Mouse (Mus musculus): ENCODE results near the gene Hist1h1t.

Hist1h1t gene

DNA sequence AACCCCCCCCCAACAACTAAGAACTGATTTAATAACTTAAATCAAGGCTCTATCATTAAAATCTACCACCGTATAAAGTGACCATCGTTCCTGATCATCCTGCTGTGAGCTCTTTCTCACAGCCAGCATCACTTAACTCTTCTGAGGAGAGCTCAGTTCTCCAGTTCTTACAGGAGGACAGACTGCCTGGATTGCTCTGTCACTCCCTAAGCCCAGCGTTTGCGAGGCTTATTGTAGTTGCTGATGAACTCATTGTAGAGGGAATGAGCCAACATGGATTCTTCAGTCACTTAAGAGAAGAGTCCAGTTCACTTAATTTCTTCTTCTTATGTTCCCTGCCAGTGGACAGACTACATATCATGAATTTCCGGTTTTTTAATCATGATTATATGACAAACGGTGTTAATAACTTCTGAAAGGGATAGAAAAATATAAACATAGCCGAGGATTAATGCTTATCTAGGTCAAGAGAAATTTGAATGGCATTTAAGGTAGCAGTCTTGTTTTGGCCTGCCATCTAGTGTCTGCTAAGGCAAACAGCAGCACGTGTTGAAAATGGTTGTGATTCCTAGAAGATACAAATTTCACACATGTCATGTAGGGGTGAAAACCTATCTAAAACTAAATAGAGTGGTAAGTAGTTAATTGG, 36.7 kb downstream of the Hist1h1t start:
- DNase-seq (ENCODE audit: low read depth, low spot score), result peak; percentile 46

DNA sequence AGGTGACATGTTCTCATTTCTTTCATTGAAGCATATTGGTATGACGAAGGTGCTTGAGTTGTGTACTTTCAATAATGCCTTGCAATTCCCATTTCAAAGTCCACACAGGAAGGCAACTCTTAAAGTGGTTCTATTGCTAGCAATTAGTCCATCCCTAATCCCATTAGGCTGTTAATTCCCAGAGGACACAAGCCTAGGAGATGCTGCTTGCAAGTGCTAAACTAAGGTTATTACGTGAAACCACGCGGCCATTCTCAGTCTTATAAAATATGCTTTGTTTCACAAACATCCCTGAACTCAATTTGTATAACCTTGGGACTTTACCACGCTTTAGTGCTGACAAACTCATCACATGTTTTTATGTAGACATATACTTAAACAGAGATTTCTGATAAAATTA, 41.5 kb downstream of the Hist1h1t start:
- no peak for DNase-seq (ENCODE audit: low read depth, low spot score)

DNA sequence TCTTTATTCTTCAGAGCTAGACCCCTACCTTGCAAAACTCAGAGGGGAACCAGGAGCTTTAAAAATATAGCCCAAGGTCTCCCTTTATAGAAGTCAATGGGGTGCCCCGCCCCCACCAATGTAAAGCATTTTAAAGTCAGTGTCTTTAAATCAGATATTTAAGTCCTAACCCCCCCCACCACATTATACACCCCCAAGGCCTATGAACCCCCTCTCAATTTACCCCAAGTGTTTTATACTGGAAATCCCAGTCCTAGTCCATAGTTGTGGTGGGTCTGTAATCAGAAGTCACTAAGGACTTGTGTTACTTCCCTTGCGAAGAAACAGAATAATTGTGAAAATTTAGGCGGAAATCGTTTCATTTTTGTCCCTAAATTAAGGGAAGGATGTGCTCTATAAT, 42.4 kb downstream of the Hist1h1t start:
- no peak for DNase-seq (ENCODE audit: low read depth, low spot score)

DNA sequence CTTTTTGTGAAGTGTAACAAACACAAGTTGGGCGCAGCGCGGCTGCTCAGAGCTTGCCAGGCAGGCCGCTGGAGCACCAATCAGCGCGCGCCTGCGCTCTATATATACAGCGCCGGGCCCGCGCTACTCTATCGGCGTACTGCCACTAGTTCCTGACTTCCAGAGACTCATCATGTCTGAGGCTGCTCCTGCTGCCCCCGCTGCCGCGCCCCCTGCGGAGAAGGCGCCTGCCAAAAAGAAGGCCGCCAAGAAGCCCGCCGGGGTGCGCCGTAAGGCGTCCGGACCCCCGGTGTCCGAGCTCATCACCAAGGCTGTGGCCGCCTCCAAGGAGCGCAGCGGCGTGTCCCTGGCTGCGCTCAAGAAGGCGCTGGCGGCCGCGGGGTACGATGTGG, 43.1 kb downstream of the Hist1h1t start, which contains the start of gene Hist1h1c:
Gene Hist1h1c, plus strand, starts transcription at position 132 of the 392 bp plus-strand sequence.
- DNase-seq (ENCODE audit: low read depth, low spot score), result peak; percentile 97

DNA sequence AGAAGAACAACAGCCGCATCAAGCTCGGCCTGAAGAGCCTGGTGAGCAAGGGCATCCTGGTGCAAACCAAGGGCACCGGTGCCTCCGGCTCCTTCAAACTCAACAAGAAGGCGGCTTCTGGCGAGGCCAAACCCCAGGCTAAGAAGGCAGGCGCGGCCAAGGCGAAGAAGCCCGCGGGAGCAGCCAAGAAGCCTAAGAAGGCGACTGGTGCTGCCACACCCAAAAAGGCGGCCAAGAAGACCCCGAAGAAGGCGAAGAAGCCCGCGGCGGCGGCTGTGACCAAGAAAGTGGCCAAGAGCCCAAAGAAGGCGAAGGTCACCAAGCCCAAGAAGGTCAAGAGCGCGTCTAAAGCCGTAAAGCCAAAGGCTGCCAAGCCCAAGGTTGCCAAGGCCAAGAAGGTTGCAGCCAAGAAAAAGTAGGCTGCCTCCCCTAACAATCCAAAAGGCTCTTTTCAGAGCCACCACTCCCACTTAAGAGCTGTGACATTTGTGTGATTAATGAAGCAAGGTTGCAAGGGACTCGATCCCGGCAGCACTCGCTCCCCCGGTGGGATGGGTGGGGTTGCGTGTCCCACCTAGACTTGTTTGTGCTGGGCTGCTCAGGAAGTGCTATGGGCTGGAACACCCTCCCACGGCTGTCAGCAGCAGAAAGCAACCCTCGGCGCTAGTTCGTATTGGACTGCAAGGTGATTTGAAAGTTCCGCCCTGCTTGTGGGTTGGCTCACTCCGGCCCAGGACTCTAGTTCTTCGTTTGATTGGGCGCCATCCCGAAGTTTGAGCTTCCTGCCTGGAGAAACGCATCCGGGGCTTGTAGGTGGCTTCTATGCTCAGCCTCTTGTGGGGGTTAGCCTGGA, 43.7 kb downstream of the Hist1h1t start:
- peak; percentile 95 for DNase-seq (ENCODE audit: low read depth, low spot score)

DNA sequence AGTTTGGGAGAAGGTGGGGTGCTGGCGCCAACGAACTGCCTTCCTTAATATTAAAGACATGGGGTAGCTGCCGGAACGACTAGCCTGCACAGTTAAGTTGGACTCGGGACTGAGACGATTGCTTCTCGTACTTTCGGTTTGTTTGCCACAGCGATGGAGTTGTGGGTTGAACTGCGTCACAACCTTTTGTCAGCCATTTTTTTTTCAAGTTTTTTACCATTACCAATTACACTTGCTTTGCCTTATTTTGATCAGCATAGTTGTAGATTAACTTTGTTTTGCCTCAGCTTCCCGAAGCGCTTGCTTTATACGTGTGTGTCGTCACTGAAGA, 44.3 kb downstream of the Hist1h1t start:
- DNase-seq (ENCODE audit: low read depth, low spot score), result no peak

DNA sequence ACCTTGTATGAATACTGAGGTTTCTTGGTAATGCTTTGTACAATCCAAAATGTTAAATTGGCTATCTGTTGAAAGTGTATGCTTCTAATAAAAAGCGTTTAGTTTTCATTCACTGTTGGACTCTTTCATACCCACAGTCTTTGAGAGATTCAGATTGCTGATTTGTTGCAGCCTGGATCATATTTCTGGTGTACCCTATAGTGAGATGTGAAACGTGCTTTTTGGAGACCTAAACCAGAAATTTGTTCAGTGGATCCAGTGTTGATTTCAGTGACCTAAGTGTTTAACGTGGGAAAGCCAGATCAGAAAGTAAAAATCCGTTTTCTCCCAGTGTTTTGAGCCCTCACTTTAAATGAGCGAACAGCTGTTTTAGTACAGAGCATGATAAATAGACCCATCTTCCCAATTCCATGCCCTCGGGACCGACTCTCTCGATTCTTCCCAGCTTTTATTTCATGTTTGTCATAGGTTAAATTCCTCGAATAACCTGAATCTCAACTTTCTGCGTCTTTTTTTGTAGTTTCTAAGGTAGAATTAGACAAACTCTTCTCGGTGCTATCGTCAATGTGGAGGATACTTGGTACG, 44.7 kb downstream of the Hist1h1t start:
- no peak for DNase-seq (ENCODE audit: low read depth, low spot score)

DNA sequence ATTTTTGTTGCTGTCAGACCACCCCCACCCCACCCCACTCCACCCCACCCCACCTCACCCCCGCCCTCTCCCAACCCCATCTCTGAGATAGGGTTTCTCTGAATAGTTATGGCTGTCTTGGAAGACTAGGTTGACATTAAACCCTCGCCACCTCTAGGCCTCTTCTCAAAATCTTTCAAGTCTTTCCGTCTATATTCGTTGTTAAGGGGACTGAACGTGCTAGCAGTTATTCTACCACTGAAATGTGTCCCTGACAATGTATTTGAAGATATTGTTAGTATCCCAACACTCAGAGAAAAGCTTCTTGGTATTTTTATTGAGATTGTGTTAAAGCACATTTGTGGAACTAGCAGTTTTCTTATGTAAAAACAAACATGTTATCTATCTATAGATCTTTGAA, 45.3 kb downstream of the Hist1h1t start:
- DNase-seq (ENCODE audit: low read depth, low spot score), result peak; percentile 47

DNA sequence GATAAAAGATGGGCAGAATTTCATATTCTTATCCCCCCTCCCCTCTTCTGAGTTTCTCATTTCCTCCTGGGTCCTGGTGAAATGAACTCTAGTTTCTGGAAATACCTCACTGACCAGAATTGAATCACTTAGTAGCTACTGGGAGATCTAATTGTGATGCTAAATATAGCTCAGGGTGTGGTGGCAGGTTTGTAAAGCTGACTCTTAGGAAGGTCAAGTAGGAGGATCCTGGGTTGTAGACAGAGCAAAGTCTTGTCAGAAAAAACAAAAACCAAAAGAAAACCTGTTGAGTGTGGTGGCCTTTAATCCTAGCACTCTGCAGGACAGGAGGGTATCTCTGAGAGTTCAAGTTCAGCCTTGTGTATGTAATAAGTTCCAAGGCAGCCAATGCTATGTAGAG, 46.4 kb downstream of the Hist1h1t start:
- DNase-seq (ENCODE audit: low read depth, low spot score), result peak; percentile 10

DNA sequence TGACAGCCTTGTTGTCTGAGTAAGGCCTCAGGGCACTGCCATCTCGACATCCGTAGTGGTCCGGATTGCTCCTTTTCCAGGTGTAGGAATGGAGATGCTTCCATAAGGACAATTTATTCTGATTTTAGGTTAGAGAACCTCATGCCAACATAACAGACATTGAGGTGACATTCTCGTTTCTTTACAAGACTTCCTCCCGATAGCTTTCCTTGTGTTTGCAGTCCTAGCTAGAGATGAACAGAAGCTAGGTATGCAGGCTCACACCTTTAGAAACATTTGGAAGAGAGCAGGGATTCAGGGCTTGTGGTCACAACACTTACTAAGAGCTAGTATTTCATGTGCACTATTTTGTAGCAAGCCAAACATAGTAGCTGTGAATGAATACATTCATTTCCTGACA, 47.6 kb downstream of the Hist1h1t start:
- no peak for DNase-seq (ENCODE audit: low read depth, low spot score)

DNA sequence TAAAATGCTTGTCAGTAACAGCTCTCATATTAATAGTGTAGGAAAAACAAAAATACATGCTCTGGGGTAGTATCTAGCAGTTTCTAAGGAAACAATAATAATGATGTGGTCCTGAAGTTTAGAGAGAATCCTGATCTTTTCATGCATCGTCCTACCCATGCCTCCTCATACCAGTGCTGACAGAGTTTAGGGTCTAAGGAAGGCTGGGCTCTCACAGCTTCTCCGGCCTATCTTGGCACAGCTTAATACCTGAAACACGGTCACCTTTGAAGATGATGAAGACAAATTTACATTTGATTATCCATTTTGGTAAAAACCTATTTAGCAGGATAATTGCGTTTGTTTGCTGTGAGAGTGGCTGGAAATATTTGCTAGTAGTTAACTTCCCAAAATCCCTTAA, 48.3 kb downstream of the Hist1h1t start:
- DNase-seq (ENCODE audit: low read depth, low spot score), result no peak

DNA sequence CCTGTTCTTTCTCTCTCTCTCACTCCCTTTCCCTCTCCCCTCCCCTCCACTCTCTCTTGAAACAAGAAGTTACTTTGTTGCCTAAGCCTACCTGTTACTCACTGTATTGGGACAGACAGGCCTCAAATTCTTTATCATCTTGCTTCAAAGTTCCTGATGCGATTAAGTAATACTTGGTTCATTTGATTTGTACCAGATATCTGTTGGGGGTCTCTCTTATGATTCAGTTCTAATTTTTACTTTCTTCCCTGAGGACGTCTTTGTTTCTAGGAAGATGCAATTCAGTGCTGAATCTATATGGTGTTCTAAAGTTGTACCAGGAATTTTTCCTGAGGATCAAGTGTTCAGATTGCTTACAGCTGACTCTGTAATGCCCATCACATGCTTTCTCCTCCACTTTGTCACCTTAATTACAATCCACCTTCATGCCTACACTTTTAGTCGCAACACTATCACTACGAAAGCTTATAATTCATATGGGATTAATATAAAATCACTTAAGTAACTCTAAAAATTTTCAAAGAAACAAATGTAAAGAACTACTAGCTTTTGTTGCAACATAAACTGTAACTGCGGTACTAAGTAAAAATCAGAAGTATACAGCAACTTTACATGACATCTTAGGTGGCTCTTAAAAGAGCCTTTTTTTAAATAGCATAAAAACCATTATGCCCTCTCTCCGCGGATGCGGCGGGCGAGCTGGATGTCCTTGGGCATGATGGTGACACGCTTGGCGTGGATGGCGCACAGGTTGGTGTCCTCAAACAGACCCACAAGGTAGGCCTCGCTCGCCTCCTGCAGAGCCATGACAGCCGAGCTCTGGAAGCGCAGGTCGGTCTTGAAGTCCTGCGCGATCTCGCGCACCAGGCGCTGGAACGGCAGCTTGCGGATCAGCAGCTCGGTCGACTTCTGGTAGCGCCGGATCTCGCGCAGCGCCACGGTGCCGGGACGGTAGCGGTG, 49.1 kb downstream of the Hist1h1t start:
- peak; percentile 73 for DNase-seq (ENCODE audit: low read depth, low spot score)

DNA sequence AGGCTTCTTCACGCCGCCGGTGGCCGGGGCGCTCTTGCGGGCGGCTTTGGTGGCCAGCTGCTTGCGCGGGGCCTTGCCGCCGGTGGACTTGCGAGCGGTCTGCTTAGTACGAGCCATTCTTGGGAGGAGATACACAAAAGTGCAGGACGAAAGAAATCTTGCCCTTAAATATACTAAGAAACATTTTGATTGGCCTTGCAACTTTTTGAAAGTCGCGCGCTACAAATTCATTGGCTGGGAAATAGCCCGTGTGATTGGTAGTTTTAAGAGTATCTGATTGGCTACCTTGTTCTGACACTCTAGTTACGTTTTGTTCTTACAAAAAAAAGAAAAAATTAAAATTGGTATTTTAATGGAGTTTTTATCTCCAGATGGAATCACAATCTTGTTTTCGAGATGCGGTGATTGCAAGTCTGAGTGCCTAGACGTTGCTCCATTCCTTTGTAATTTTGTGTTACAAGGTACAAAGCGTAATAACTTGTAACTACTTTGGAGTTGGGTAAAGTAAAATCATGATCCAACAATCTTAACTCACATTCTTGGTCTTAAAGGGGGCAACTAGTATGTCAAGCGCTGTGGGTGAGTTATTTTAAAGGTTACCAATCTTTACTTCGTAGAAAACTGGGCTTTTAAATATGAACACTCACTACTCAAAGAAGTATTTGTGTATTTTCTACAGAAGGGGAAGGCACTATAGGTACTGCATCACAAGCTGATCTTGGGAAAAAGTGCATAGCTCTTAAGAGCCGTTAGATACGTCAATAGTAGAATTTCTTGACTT, 50.0 kb downstream of the Hist1h1t start, which contains the start of gene Hist1h3c:
Gene Hist1h3c, minus strand, starts transcription at position 222 of the 781 bp plus-strand sequence.
- DNase-seq (ENCODE audit: low read depth, low spot score), result peak; percentile 94
